Mouse (Mus musculus) ovary, postnatal 14 days (tissue): ENCODE data around the gene Mss51.

Experiments used
- DNase-seq: peaks from one replicate; pipeline ENCODE4 v3.0.0; 2022; ENCODE audit warnings: low spot score

Gene Mss51

DNA sequence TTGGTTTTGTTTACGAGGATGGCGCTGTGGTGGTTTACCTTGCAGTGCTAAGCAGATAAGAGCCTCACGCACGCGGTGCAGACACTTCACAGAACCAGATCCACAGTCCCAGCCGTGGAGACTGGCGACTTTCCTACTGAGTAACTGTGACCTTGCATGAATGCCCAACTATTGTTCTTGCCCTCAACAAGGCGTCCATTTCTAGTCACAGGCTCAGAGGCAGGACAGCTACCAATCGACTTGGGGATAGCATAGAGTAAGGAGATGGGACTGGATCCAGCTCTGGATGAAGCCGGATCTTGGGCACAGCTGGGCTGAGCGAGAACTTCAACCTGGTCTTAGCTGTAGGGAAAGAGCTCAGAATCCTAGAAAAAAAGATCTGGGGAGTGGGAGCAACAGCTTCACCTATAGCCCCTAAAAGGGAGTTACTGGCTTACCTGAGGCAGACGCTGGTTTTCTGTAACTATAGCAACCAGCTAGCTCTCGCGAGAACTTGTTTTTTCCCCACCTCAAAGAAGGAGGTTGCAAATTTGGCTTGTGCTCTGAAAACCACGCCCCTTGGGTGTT, 44.9 kb downstream of the Mss51 start, which contains the start of gene Cfap70:
Cfap70 (minus strand) TSS at position 462 of the 567 bp plus-strand sequence.
- DNase-seq = peak; percentile 74

DNA sequence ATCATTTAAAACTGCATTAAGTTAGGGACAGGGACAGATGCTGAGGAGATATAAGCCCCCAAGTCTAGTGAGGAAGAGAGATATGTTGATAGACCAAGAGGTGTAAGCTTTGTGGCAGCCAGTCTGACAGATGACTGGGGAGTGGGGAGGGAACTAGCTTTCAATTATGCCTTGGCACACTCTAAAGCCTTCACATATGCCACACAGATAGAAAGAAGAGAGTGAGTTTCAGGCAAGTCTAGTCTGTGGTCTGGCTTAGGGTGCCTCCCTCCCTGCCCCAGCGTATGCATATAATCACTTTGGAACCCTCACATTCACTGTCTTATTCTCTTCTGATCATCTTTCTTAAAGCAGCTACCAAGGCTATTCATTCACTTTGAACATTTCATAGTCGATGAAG, 45.4 kb downstream of the Mss51 start:
- no peak for DNase-seq

DNA sequence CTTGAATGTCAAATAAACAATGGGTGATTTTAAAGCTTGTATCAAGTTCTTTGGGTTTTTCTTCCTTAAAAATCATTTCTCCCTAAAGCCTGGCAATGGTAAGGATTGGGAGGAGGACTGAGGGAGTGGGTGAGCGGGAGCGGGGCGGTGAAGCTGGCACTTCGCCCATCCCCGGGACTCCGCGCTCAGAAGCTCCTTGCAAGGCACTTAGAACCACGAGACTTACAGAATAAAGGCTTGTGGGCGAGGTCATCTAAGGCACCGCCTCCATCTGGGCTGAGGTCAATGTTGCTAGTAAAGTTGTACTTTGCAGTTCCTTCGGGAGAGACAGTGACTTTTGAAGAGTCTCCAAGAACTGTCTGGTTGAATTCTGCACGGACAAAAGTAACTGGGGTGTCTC, 49.5 kb downstream of the Mss51 start:
- no peak for DNase-seq

DNA sequence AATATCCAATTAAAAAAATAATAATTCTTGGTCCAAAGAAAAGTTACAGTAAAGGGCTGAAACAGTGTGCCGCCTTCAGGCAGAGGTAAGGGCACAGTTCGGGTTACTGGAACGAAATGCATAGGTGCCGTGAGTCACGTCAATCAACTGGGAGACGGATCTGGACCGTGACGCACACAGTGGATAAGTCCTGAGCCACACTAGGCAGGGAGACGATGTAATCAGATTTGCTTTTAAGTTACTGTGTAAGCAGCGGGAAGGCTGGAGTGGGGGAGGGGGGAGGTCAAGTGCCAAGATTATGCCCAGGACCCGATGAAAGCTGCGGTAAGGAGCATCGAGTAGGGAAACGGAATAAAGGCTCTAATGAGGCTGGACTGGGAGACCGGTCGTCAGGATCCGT, 54.4 kb downstream of the Mss51 start:
- DNase-seq = no peak

DNA sequence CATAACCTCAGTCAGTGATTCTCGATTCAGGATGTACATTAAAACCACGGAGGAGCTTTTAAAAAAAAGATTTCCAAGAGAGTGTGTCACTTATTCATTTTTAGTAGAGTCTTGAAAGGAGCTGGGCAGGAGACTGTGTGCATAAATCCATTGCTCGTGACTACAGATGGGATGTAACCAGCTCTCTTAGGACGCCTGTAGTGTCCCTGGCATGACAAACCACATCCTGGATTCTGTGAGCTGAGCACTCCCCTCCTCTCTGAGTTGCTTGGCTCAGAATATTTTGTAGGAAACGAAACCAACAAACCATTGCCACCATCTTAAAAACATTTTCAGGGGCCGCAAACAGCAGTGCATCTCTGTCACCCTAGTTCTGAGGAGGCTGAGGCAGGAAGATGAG, 59.7 kb downstream of the Mss51 start:
- DNase-seq = no peak
